Mouse (Mus musculus): ENCODE measurements around the gene Slc13a5. TPM values are rescaled to one million over a fixed set of nuclear protein-coding genes. Genes with fewer than 3 reads are reported as not detected.

Slc13a5 gene
- polyA plus RNA-seq, 1 experiment from 2014 or later = 0.29 TPM

GRCm38 (mm10) chr11:72232991-72233390 lies 34.0 kb downstream of the Slc13a5 start:
- Histone ChIP-seq H3K9ac (ENCODE audit: low read length) (no peak overlapping the region), H3K4me1 (ENCODE audit: control insufficient read depth, insufficient read depth, low read length) (no peaks in the 10 kb centered on the region), H3K36me3 (ENCODE audit: control insufficient read depth, insufficient read depth, low read length) (no peaks in the 10 kb centered on the region), H3K27me3 (ENCODE audit: control insufficient read depth, insufficient read depth, low read length) (no peaks in the 10 kb centered on the region), H3K4me3 (ENCODE audit: low read depth, low read length) (no peak overlapping the region), H3K9me3 (ENCODE audit: control insufficient read depth, low read length) (no peaks in the 10 kb centered on the region), H3K27ac (ENCODE audit: low read depth, low read length) (no peak overlapping the region), H3K4me2 (no peak overlapping the region)
- 80% methylated on average over 1 of the region's 1 CpGs for WGBS
- DNase-seq (ENCODE audit: low spot score, missing footprints) (no peak), ATAC-seq (ENCODE audit: low FRiP score) (no peak)

DNA sequence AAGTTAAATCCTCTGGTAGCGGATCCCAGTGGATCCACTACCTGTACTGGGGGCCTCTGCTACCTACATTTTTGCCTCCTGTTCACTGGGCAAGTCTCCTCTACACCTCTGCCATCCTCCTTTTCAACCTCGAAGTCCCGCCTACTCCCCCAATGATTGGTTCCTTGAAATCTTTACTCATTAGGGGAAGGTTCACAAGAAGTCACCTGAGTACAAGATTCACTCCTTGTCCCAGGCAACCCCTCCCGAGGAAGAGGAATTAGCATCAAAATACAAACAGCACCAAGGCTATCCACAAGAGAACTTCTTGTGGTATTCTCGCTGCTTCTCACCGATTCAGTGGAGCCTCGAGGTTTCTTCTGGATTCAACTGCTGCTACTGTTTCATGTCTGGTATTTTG lies 35.0 kb downstream of the Slc13a5 start:
- H3K27ac ChIP-seq (ENCODE audit: low read depth, low read length) = no peak overlapping the region
- H3K4me1 ChIP-seq (ENCODE audit: control insufficient read depth, insufficient read depth, low read length) = no peaks in the 10 kb centered on the region
- no peak overlapping the region for H3K9ac ChIP-seq (ENCODE audit: low read length)
- WGBS = 86% methylated on average over 7 of the region's 7 CpGs
- H3K4me2 ChIP-seq = no peak overlapping the region
- no peak for ATAC-seq (ENCODE audit: low FRiP score)
- H3K36me3 ChIP-seq (ENCODE audit: control insufficient read depth, insufficient read depth, low read length) = no peaks in the 10 kb centered on the region
- no peaks in the 10 kb centered on the region for H3K27me3 ChIP-seq (ENCODE audit: control insufficient read depth, insufficient read depth, low read length)
- no peak overlapping the region for H3K4me3 ChIP-seq (ENCODE audit: low read depth, low read length)
- H3K9me3 ChIP-seq (ENCODE audit: control insufficient read depth, low read length) = no peaks in the 10 kb centered on the region
- DNase-seq (ENCODE audit: low spot score, missing footprints) = no peak

DNA sequence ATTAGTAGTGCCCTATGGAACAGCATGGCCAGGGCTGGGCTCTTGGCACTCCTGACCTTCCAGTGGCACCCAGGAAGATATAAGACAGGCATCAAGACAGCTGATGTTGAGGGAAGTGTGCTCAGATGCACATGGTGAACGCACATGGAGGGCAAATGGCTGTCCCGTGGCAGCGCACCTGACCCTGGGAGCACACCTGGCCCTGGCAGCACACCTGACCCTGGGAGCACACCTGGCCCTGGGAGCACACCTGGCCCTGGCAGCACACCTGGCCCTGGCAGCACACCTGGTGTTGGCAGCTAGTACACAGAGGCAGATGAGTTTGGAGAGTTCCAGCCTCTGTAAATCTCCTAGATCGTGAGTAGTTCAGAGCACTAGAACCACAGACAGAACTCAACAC lies 38.5 kb downstream of the Slc13a5 start:
- Histone ChIP-seq H3K9ac (ENCODE audit: low read length) (no peak overlapping the region), H3K4me2 (no peak overlapping the region), H3K36me3 (ENCODE audit: control insufficient read depth, insufficient read depth, low read length) (no peaks in the 10 kb centered on the region), H3K4me3 (ENCODE audit: low read depth, low read length) (no peak overlapping the region), H3K27me3 (ENCODE audit: control insufficient read depth, insufficient read depth, low read length) (no peaks in the 10 kb centered on the region), H3K4me1 (ENCODE audit: control insufficient read depth, insufficient read depth, low read length) (peaks cover 2% of the 10 kb centered on the region; the same call in 1 of the 2 replicates), H3K9me3 (ENCODE audit: control insufficient read depth, low read length) (no peaks in the 10 kb centered on the region), H3K27ac (ENCODE audit: low read depth, low read length) (no peak overlapping the region)
- no peak for ATAC-seq (ENCODE audit: low FRiP score)
- DNase-seq (ENCODE audit: low spot score, missing footprints) = no peak
- WGBS = 94% methylated on average over 4 of the region's 4 CpGs

- H3K36me3 ChIP-seq (ENCODE audit: control insufficient read depth, insufficient read depth, low read length) = no peaks in the 10 kb centered on the region
- no peaks in the 10 kb centered on the region for H3K9me3 ChIP-seq (ENCODE audit: control insufficient read depth, low read length)
- H3K9ac ChIP-seq (ENCODE audit: low read length) = no peak overlapping the region
- H3K4me1 ChIP-seq (ENCODE audit: control insufficient read depth, insufficient read depth, low read length) = peaks cover 2% of the 10 kb centered on the region; the same call in 1 of the 2 replicates
- H3K4me3 ChIP-seq (ENCODE audit: low read depth, low read length) = no peak overlapping the region
- H3K27me3 ChIP-seq (ENCODE audit: control insufficient read depth, insufficient read depth, low read length) = no peaks in the 10 kb centered on the region
- WGBS = 87% methylated on average over 6 of the region's 6 CpGs
- no peak overlapping the region for H3K4me2 ChIP-seq
- H3K27ac ChIP-seq (ENCODE audit: low read depth, low read length) = no peak overlapping the region
- DNase-seq (ENCODE audit: low spot score, missing footprints) (no peak), ATAC-seq (ENCODE audit: low FRiP score) (no peak)
Observed at GRCm38 (mm10) chr11:72226901-72227300, 40.1 kb downstream of the Slc13a5 start.

GRCm38 (mm10) chr11:72226020-72226791 lies 40.8 kb downstream of the Slc13a5 start:
- Histone ChIP-seq H3K9ac (ENCODE audit: low read length) (no peak overlapping the region), H3K4me3 (ENCODE audit: low read depth, low read length) (no peak overlapping the region), H3K4me1 (ENCODE audit: control insufficient read depth, insufficient read depth, low read length) (peaks cover 2% of the 10 kb centered on the region; the same call in 1 of the 2 replicates), H3K9me3 (ENCODE audit: control insufficient read depth, low read length) (no peaks in the 10 kb centered on the region), H3K27ac (ENCODE audit: low read depth, low read length) (no peak overlapping the region), H3K27me3 (ENCODE audit: control insufficient read depth, insufficient read depth, low read length) (no peaks in the 10 kb centered on the region), H3K36me3 (ENCODE audit: control insufficient read depth, insufficient read depth, low read length) (no peaks in the 10 kb centered on the region), H3K4me2 (no peak overlapping the region; the same call in 1 of the 2 replicates)
- DNase-seq (ENCODE audit: low spot score, missing footprints) (no peak), ATAC-seq (ENCODE audit: low FRiP score) (no peak)
- WGBS = 64% methylated on average over 10 of the region's 10 CpGs

DNA sequence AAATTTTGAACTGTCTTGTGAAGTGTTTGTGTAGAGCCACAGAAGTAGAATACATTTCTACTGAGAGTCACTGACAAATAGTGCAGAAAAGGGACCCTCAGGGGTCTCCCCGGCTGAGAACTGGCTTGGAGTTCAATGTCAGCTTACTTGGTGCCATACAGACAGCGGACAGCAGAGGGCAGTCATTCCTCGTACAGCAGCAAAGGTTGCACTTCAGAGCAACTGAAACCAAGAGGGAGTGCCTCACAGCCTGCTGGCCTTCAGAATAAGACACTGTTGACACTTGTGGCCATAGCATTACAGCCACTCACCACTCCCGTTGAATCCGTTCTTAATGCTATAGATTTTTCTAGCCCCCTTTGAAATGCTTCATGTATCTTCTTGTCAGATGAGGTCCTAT lies 42.2 kb downstream of the Slc13a5 start:
- peaks cover 2% of the 10 kb centered on the region; the same call in 1 of the 2 replicates for H3K4me1 ChIP-seq (ENCODE audit: control insufficient read depth, insufficient read depth, low read length)
- 17% methylated on average over 5 of the region's 5 CpGs for WGBS
- no peak overlapping the region for H3K4me3 ChIP-seq (ENCODE audit: low read depth, low read length)
- ATAC-seq (ENCODE audit: low FRiP score) = peak; percentile 50; the same call in 1 of the 2 replicates
- DNase-seq (ENCODE audit: low spot score, missing footprints) = peak; percentile 97
- no peaks in the 10 kb centered on the region for H3K27me3 ChIP-seq (ENCODE audit: control insufficient read depth, insufficient read depth, low read length)
- H3K9me3 ChIP-seq (ENCODE audit: control insufficient read depth, low read length) = no peaks in the 10 kb centered on the region
- H3K9ac ChIP-seq (ENCODE audit: low read length) = no peak overlapping the region
- H3K27ac ChIP-seq (ENCODE audit: low read depth, low read length) = no peak overlapping the region
- no peak overlapping the region for H3K4me2 ChIP-seq
- no peaks in the 10 kb centered on the region for H3K36me3 ChIP-seq (ENCODE audit: control insufficient read depth, insufficient read depth, low read length)

- DNase-seq (ENCODE audit: low spot score, missing footprints) = no peak
- Histone ChIP-seq H3K4me3 (ENCODE audit: low read depth, low read length) (no peak overlapping the region), H3K36me3 (ENCODE audit: control insufficient read depth, insufficient read depth, low read length) (no peaks in the 10 kb centered on the region)
Observed at GRCm38 (mm10) chr11:72223414-72223813, 43.6 kb downstream of the Slc13a5 start.

DNA sequence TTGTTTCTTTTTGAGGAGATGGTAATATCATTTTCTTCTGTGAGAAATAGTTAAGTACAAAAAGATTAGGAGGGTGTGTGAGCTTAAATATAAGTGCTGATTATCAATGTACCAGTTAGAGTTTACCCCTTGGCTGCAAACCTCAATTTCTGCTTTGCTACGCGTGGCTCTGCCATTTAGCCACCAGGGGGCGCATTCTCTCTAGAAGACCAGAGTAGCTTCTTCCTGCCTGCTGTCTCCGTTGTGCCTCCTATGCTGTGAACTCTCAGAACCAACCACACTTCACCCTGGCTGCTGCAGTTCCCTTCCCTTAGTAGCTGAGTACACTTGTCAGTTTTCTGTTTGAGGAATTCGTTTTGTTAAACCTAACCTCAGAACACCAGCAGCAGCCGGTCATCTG lies 45.7 kb downstream of the Slc13a5 start:
- Histone ChIP-seq H3K27ac (ENCODE audit: low read depth, low read length) (no peak overlapping the region), H3K9ac (ENCODE audit: low read length) (no peak overlapping the region), H3K36me3 (ENCODE audit: control insufficient read depth, insufficient read depth, low read length) (no peaks in the 10 kb centered on the region), H3K27me3 (ENCODE audit: control insufficient read depth, insufficient read depth, low read length) (no peaks in the 10 kb centered on the region), H3K9me3 (ENCODE audit: control insufficient read depth, low read length) (no peaks in the 10 kb centered on the region), H3K4me2 (no peak overlapping the region), H3K4me1 (ENCODE audit: control insufficient read depth, insufficient read depth, low read length) (peaks cover 5% of the 10 kb centered on the region; the same call in 1 of the 2 replicates), H3K4me3 (ENCODE audit: low read depth, low read length) (no peak overlapping the region)
- DNase-seq (ENCODE audit: low spot score, missing footprints) (peak; percentile 95), ATAC-seq (ENCODE audit: low FRiP score) (no peak)
- 16% methylated on average over 6 of the region's 6 CpGs for WGBS

More at GRCm38 (mm10) chr11:72223414-72223813, 43.6 kb downstream of the Slc13a5 start:
- no peak overlapping the region for H3K27ac ChIP-seq (ENCODE audit: low read depth, low read length)
- no peaks in the 10 kb centered on the region for H3K9me3 ChIP-seq (ENCODE audit: control insufficient read depth, low read length)
- peaks cover 2% of the 10 kb centered on the region; the same call in 1 of the 2 replicates for H3K4me1 ChIP-seq (ENCODE audit: control insufficient read depth, insufficient read depth, low read length)
- no peak for ATAC-seq (ENCODE audit: low FRiP score)
- no peak overlapping the region for H3K9ac ChIP-seq (ENCODE audit: low read length)
- no peak overlapping the region for H3K4me2 ChIP-seq
- H3K27me3 ChIP-seq (ENCODE audit: control insufficient read depth, insufficient read depth, low read length) = no peaks in the 10 kb centered on the region
- 86% methylated on average over 4 of the region's 4 CpGs for WGBS

DNA sequence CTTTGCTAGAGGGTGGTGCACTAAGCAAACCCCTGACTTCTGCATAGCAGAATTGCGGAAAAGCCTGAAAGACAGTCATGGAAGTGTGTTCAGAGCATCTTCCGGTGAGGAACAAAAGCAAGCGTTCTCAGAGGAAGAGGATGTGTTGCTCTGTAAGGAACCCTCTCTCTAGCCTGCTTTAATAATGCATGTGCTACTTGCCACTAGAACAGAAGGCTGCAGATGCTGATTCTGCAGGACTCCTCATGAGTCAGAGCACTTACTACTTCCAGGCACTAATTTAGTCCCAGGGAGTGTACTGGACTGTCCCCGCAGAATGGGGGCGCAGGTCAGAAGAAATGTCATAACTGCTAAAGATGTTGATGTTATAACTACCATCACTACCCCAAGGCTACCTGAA lies 49.9 kb downstream of the Slc13a5 start:
- WGBS = 91% methylated on average over 5 of the region's 5 CpGs

More for the DNA sequence above, 49.9 kb downstream of the Slc13a5 start:
- H3K9me3 ChIP-seq (ENCODE audit: control insufficient read depth, low read length) = no peaks in the 10 kb centered on the region
- H3K9ac ChIP-seq (ENCODE audit: low read length) = no peak overlapping the region
- H3K36me3 ChIP-seq (ENCODE audit: control insufficient read depth, insufficient read depth, low read length) = no peaks in the 10 kb centered on the region
- peaks cover 18% of the 10 kb centered on the region for H3K4me1 ChIP-seq (ENCODE audit: control insufficient read depth, insufficient read depth, low read length)
- no peak for DNase-seq (ENCODE audit: low spot score, missing footprints)
- H3K27ac ChIP-seq (ENCODE audit: low read depth, low read length) = no peak overlapping the region
- no peak overlapping the region for H3K4me2 ChIP-seq
- no peak overlapping the region for H3K4me3 ChIP-seq (ENCODE audit: low read depth, low read length)
- no peak for ATAC-seq (ENCODE audit: low FRiP score)
- H3K27me3 ChIP-seq (ENCODE audit: control insufficient read depth, insufficient read depth, low read length) = no peaks in the 10 kb centered on the region

Data from midbrain, embryonic 11.5 days (tissue).